Mouse (Mus musculus) kidney, postnatal 36 days (tissue): ENCODE measurements around the gene Psmc3.

Experiments
- DNase-seq, 2 experiments: peaks; one replicate each; pipeline ENCODE4 v3.0.0; 2021 to 2022; ENCODE audit warnings: mixed read lengths in 2 of 2

Gene Psmc3

DNA sequence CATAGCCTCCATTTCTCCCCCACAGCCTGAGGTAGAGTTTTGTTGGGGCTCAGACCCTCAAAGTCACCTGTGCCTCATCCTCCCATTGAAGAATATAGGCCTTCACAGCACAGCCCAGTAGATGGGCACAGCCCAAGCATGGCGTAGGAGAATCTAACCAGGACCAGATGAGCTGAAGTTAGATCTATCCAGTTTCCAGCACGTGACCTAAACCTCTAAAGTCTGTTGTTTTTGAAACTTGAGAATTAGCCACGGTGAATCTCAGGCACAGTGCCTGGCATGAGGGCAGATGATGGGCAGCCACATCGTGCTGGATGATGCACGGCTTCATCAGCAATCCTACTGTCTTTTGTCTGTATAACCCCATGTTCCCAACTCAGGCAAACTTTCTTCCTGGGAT is 4.6 kb downstream of the Psmc3 start:
- no peak for DNase-seq

DNA sequence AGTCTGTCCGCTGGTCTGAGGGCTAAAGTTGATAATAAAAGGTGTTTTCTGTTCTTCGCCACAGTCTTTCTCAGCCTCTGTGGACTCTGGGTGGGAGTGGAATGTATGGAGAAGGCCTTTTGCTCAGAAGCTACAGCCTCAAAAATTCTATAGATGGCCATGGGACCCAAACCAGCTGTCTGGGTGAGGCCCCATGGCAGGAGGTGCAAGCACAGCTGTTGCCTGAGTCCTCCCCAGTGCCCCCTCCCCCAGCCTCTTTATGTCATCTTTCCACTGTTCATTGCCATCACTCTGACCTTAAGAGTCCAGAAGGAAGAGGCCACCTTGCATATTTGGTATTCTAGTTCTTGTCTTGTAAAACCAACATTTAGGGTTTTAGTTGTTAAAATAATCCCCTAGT is 5.6 kb downstream of the Psmc3 start:
- no peak for DNase-seq

DNA sequence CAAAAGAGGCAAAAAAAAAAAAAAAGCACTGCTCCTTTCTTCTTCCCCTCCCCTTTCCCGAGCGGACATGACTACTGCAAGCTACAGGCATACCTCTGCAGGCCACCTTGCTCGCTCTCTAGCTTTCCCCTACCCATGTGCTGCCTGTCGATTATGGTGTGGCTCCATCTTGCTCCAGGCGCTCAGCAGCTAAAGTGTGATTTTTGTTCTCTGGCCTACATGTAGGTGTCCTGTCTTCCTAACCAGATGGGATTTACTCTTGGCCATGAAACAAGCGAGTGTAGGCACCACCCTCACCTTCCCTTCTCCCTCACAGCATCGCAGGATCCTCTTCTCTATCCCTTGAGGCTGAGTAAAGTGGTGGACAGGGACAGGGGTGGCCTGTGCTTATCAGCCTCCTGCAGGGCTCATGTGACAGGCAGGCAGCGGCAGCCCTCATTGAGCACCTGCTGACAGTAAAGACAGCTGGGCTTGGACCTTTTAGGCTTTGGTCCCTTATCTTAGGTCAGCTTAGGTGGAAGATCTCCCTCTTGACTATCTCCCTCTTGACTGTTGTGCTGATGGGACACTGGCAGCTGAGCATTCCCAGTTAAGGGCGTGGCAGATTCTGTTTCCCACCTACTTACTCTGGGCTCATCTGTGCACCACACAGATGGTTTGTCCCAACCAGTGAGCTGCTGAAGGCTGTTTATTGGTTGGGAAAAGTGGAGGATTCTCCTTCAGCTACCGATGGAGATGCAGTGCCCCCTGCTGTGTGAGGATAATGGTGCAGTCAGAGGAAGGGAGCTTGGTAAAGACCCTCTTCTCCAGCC is 6.9 kb downstream of the Psmc3 start:
- DNase-seq = peak in 1 of 2 experiments; percentile 70

DNA sequence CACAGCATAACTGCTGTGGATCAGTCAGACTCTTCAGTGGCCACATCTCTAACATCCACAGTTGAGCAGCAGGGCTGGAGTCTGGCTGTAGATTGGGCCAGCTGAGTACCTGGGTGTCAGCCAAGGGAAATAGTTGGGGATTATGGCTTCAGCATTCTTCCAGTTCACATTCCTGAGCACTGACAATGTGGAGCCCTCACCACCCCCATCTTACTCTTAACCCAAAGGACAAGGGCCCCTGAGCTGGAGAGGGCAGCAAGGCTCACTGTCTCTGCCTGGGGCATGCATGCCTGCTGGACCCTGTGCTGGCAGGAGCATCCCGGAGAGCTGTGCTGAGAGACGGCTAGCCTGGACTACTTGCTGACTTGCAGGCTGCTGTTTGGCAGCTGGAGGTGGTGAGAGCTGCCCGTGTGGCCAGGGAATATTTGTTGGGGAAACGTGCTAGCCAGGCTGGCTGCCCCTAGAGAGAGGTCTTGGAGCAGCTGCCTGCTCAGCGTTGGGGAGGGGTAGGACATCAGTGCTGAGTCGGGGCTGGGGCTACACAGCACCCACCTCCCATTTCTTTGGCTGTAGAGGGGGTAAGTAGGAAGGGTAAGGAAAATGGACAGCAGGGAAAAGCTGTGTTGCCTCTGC is 8.2 kb downstream of the Psmc3 start:
- DNase-seq = peak; percentile 62 to 70

DNA sequence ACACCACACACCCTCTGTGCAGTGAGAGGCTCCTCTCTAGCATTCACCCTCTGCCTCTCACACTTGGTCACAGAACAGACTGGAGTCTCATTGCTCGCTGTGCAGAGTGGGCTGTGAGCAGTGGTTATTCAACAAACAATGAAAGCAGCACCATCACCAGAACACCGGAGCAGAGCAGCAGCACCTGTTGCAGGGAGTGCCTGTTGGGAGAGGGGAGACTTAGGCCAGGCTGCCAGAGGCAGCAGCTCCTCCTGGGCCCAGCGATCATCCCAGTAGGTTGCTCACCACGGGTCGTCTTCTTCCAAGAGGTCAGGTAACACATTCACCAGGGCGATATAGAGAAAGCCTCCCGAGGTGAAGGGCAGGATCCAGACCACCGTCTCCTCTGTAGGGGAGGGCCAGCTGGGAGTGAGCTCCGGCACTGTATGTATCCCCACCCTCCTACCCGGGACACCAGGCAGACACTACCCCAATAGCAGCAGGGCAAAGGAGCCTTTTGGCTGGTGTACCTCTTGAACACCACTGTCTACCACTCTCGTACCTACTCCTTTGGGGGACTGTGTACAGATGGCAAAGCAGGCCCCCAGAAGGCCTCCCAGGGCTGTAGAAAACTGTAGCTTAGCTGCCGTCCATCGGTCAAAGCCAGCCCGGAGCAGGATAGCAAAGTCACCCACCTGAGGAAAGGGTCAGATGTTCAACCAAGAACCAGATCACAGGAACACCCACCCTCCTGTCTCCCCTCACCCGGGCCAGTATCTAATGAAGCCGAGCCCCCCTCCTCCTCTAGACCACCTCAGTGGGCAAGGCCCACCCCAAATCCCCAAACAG is 9.2 kb downstream of the Psmc3 start:
- DNase-seq = no peak

DNA sequence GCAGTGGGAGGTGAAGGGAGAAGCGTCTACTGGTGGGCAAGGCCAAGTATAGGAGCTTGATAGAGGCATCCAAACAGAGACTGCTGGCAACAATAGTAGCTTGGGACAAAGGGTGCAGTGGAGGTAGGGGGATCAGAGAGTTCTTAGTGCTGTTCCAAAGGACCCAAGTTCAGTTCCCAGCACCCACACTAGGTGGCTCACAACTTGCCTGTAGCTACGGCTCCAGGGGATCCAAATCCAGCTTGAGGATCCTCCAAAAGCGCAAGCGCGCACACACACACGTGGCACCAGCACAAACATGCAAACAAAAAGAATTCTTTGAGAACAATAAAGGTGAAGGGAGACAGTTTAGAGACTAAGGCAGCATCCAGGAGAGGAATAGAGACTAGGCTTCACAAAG is 10.4 kb downstream of the Psmc3 start:
- DNase-seq = no peak

DNA sequence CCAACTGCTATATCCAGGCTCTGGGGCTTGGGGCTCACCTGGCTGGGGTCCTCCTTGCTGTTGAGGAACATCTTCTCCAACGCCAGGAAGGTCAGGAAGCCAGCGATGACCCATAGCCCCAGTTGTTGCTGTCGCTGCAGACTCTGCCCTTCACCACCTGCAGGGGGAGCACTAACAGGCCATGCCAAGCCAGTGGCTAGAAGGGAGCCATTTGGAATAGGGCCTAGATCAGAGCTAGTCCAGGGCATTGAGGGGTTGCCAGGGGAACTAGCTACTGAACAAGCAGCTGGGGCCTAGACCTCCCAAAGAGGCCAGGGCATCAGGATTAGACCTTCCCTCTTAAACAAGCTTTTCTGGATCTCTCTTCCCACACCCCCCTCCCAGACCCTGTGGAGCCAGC is 11.7 kb downstream of the Psmc3 start:
- DNase-seq = peak; percentile 64 to 81

DNA sequence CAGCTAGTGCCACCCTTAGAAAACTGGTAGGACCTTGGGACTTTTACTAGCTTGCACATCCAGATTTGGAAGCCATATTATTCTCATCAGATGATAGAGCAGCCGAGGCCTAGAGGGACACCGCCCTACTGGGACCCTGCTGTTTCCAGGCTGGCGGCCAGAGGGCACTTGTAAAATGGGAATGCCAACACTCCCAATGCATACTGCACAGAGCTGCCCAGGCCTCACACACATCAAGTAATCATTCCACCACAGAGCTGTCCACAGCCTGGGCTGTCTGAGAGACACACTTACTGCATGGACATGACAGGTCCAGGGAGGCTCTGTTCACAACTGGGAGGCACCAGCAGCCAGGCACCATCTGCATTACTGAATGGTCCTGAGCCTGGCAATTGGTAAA is 12.6 kb downstream of the Psmc3 start:
- no peak for DNase-seq

DNA sequence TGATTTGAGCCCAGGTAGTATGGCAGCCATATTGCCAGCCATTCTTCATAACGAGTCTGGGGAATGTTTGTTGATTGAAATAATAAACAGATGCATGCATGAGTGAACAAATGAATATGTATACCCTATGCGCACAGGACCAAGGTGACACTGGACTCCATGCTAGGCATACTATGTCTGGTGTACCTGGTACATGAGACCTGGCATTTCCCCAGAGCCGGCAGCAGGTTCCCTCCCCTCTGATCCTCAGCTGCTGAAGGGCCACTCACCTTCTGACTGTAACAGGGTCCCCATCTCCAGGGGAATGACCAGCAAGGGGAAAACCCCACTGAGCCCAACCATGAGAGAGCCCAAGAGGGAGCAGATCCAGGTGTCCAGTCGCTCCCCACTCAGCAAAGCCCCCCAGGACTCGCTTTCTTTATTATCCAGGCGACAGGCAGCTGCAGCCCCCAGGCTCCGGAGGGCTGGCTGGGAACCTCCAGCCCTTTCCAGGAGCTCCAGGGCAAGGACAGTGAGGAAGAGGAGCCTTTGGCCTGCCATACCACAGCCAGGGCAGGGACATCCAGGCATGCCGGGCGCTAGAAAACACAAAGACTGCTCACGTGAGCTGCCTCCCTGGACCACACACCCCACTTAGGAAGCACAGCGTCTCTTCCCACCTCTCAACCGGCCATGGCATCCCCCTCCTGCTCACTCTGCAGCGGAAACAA is 14.5 kb downstream of the Psmc3 start:
- no peak for DNase-seq

DNA sequence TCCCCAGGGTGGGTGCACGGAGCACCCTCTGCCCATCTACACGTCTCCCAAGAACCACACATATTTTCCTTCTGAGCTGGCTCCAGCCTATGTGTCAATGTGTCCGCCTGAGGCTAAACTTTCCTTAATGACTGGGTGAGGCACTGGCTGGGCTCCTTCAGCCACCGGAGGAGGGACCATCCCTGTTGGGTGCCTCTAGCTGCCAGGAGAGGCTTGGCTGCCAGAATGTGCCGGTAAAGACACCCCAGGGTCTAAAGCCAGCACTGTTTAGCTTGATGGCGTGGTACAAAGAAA is 15.0 kb downstream of the Psmc3 start:
- no peak for DNase-seq

DNA sequence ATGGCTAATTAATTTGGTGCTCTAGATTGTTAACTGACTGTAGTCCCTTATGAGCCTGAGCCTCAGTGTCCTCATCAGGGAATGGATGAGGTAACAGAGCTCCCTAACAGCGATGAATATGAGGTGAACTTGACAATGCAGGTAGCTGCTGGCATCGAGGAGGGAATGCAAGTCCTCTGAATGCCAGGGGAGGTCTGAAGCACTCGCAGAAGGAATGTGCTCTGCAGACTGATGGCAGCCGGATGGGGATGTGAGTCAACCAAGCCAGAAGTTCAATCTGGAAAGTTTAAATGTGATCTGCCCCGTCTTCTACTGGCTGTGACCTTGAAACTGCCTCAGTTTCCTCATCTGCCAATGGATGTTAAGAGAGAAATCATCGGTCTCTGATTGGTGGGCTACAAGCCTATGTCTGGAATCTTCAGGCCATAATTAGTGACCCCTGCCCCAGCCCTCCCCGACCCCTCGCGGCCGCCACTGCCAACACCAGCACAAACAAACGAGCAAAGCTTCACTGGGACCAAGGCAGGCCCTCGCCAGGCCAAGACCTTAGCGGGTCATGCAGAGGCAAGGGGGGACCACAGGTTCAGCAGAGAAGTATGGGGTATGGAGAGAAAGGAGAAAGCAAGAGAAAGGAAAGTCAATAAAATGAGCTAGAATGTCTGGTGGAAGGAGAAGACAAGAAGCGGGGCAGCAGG is 15.6 kb downstream of the Psmc3 start:
- DNase-seq = no peak

DNA sequence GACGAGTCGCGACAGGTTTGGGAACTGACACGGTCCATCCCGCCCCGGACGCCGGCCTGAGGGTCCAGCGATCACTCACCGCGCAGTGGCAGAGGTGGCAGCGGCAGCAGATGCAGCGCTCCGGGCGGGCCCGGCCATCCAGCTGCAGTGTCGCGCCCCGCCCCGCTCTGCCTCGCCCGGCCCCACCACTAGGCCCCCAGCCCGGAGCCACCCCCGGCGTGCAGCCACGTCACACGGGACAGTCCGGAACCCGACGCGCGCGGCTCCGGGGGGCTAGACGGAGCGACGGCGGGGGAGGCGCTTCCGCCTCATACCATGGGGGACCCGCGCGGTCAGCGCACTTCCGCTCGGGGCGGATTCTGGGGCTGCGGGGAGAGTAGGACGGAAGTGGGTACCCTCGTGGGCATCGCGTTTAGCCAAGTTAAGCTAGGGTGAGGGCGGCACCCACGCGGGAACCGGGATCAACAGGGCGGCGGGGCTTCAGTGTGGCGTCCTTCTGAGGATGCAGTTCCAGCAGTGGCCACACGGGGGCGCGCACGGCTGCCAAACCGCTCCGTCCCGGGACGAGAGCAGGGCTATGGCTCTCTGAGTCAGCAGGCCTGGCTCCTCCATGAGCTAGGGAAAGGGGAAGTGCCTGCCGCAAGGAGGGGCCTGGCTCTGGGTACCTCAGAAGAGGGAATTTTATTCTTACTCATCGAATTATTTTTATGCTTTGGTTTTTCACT is 16.4 kb downstream of the Psmc3 start, which contains the start of gene Slc39a13:
TSS of gene Slc39a13 (minus strand) at position 342 of the 725 bp plus-strand sequence.
- peak; percentile 95 to 96 for DNase-seq

DNA sequence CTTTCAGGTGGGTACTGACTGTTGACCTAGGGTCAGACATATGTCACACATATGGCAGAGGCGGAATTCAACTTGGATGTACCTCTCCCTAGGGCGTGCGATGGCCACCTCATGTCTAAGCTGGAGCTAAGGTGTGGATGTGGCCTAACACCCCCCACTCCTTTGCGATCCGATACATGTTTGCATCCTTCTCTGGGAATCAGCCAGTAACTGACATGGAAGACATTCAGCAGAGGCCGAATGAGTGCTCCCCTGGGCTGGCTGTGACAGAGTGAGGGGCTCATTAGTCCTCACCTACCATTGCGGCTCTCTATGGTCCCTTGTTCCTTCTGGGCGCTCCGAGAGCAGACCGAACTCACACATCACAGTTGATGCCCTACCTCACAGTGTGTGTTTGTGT is 17.2 kb downstream of the Psmc3 start:
- no peak for DNase-seq

DNA sequence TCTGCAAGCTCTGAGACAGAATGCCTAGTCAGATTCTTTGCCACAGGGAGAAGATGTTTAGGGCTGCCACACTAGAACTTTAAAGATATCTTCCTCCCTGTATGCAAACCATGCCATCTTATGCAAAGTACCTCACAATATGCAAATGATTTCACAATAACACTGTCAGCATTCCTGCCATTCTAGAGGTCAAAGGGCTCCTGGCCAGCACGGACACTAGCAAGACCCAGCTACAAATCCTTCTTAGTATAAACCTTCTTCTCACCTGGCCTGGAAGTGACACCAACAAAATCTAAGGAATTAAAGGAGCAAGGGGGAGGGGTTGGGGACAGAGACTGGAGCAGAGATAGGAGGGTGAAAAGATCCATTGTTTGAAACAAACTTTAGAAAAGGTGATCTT is 18.3 kb downstream of the Psmc3 start:
- DNase-seq = peak; percentile 52 to 61

DNA sequence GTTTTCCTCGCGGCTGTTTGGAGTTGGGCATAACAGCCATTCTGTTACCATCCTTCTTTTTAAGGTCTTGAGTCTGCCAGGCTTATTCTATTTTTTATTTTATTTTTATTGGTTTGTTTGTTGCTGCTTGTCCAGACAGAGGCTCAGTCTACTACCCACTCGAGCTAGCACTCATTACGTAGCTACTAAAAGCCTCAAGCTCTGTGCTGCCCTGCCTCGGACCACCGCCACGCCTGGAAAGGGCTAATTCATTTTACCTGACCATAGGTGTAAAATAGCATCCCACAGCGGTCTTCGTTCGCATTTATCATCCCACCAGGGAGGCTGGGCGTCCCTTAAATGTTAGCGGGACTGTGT is 24.1 kb downstream of the Psmc3 start:
- no peak for DNase-seq

DNA sequence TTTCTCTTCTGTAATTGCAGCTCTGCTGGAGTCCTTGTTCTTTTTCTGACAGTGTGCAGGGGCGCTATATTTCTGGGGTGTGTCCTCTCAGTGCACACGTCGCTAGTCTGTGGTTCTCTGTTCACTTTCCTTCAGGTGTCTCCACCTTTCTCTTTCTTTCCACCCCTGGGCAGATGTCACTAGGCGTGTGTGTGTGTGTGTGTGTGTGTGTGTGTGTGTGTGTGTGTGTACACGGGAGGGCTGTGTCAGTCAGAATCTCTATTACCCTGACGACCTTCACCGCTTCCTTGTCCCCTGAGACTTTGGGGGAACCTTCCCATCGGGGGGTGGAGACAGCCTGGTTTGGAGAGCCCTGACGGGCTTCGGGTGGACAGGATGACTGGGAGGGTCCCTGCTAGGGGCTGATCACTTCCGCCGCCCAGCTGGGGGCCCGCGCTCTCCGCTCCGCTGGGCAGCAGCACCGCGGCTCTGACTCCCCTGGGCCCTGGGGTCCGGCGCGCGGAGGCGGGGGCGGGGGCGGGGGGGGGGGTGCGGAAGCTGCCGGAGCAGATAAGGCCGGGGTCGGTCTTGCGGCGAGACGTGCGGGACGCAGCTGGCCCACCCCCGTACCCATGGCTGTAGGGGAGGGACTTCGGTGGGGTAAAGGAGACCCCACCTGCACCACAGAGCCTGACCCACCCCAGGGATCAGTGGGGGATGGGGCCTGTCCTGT is 24.7 kb downstream of the Psmc3 start:
- DNase-seq = no peak

DNA sequence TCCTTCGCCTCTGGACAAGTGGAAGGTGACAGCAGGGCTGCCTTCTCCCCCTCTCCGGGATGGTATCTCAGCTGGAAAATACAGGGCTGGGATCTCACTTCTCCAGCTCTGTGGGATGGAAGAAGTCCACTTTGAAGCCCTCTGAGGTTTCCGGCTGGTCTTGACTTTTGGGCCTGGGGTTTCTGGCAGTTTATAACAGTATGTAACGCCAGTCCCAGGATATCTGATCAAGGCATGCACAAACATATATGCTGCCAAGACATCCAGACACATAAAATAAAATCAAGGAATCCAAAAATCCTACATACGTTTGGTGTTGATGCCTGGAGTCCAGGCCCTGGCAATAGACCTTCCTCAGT is 25.2 kb downstream of the Psmc3 start:
- DNase-seq = no peak

DNA sequence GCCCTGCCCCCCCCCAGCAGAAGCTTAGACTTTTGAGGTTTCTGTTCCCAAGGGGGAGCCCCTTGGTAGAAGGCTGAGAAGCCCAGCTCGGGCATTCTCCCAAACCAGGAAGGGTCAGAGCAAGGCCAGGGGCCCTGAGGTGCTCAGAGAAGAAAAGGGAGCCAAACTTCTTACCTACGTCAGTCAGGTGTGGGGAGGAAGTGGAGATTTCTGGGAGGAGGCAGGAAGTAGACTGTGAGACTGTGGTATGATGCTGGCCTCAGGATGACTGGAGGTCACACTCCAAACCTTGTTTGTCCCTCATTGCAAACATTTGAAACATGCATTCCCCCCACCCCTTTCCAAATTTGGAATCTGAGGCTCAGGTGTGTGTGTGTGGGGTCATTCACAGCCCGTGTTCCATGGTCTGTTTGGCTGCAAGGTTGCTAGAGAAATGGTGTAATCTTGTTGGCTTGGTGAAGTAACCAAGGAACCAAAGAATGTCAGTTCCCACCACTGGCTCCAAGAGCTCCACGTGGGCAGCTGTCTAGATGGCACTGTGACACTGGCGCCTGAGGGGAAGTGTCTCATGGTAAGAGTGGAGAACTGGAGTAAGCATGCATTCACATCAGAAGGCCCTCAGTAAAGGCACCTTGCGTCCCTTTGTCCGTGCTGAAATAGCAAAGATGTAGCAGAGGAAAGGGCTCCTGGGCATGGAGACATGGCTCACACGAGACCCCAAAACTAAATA is 27.1 kb downstream of the Psmc3 start:
- no peak for DNase-seq

DNA sequence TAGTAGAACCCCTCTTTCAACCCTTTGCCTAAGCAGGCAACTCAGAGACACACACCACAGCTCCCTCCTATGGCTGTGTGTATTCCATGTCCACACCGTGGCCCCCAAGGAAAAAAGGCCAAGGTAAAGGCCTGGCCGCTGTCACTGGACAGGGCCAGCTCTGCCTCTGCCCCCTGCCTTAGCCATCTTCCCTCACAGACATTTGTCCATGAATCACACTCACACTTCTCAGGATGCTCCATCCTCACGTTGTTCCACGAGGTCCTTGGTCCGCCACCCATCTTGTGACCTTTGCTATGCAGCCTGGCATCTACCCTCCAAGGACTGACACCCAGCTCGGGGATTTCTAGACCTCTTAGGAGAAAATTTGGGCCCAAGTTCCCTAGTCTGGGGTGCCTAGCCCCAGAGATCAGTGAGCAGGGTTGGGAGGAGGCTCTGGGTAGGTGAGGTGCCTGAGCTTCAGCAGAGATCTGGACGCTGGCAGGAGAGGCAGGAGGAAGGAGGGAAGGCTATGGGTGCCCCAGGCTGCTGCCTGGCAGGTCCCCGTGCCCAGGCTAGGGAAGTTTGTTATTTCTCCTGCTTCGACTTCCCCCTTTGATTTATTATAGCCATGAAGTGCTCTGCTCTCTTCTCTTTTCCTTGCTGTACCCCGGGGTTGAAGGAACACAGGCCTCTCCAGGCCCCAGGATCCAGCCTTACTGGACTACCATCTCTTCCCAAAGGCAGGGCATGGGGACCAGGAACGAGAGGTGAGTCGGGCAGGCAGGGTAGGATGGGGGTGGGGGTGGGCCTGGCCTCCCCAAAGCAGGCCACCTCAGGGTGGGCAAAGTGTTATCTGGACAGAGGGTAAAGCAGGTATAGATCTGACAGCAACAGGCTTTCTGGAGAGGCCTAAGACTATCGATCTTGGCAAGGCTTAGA is 28.2 kb downstream of the Psmc3 start, which contains the start of gene Spi1:
TSS of gene Spi1 (plus strand) at position 616 of the 921 bp plus-strand sequence.
- DNase-seq = no peak
